Mouse (Mus musculus): ENCODE results near the gene Otulin. TPM values are rescaled to one million over a fixed set of nuclear protein-coding genes. Genes with fewer than 3 reads are reported as not detected.

Otulin gene
- polyA plus RNA-seq, 1 experiment from 2014 or later: 24.1 TPM

GRCm38 (mm10) chr15:27530023-27530422 lies 100.5 kb downstream of the Otulin start:
- Histone ChIP-seq H3K4me1 (replicated peaks) (peaks cover 9% of the 10 kb centered on the region), H3K36me3 (no peaks in the 10 kb centered on the region), H3K9me3 (no peaks in the 10 kb centered on the region), H3K27me3 (no peaks in the 10 kb centered on the region), H3K9ac (no peak overlapping the region), H3K27ac (no peak overlapping the region), H3K4me3 (no peak overlapping the region), H3K4me2 (no peak overlapping the region)
- WGBS: 50% methylated on average over 4 of the region's 4 CpGs
- ATAC-seq (ENCODE audit: low FRiP score): no peak

DNA sequence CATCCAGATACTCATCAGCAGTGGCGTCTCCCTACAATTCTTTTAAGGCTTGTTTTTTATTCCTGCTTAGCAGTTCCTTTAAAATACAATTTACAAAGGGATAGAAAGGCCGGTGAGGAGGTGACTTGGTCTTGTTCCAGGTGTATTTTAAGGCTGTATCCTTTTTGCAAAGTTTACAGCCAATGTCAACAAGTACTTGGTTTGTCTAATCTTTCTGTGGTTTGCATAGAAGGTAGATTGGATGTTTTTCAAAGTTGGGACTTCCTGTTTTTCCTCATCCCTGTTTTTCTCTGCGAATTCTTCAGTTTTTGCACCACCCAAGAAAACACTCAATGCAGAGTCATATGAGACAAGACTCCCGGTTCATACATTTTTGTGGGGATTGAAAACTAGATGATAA lies 101.6 kb downstream of the Otulin start:
- Histone ChIP-seq H3K27ac (no peak overlapping the region), H3K4me3 (no peak overlapping the region), H3K9me3 (no peaks in the 10 kb centered on the region), H3K36me3 (no peaks in the 10 kb centered on the region), H3K9ac (no peak overlapping the region), H3K4me2 (no peak overlapping the region), H3K27me3 (no peaks in the 10 kb centered on the region), H3K4me1 (replicated peaks) (peaks cover 20% of the 10 kb centered on the region)
- no peak for ATAC-seq (ENCODE audit: low FRiP score)
- 90% methylated on average over 4 of the region's 4 CpGs for WGBS

GRCm38 (mm10) chr15:27525233-27526005 lies 105.1 kb downstream of the Otulin start:
- no peak for ATAC-seq (ENCODE audit: low FRiP score)
- H3K36me3 ChIP-seq: no peaks in the 10 kb centered on the region
- peaks cover 20% of the 10 kb centered on the region for H3K4me1 ChIP-seq (replicated peaks)
- H3K9ac ChIP-seq: no peak overlapping the region
- no peak overlapping the region for H3K4me3 ChIP-seq
- no peak overlapping the region for H3K4me2 ChIP-seq
- no peaks in the 10 kb centered on the region for H3K27me3 ChIP-seq
- 78% methylated on average over 12 of the region's 12 CpGs for WGBS
- H3K27ac ChIP-seq: peak overlapping the region; percentile 60
- H3K9me3 ChIP-seq: no peaks in the 10 kb centered on the region

DNA sequence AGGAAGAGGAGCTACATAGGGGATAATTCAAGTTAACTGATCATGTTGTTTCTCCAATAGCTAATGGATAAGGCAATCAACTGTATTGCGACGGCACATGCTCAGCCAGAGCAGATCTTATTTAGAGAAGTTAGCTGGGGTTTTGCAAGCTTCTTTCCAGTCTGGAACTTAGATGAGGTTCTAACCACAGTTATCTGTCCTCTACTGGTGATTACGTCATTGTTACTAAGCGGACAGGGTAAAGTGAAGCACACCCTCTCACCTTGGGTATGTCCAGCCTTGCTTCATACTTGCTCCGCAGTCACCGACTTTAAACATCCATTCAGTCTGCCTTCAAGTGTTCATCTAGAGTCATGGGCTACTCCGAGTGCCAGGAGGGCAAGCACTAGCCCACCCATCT lies 110.6 kb downstream of the Otulin start:
- Histone ChIP-seq H3K27me3 (no peaks in the 10 kb centered on the region), H3K4me1 (replicated peaks) (peaks cover 27% of the 10 kb centered on the region), H3K9ac (no peak overlapping the region), H3K4me2 (no peak overlapping the region), H3K9me3 (no peaks in the 10 kb centered on the region), H3K27ac (no peak overlapping the region), H3K36me3 (no peaks in the 10 kb centered on the region; the same call in 1 of the 2 replicates), H3K4me3 (no peak overlapping the region)
- ATAC-seq (ENCODE audit: low FRiP score): no peak
- WGBS: 93% methylated on average over 7 of the region's 7 CpGs

DNA sequence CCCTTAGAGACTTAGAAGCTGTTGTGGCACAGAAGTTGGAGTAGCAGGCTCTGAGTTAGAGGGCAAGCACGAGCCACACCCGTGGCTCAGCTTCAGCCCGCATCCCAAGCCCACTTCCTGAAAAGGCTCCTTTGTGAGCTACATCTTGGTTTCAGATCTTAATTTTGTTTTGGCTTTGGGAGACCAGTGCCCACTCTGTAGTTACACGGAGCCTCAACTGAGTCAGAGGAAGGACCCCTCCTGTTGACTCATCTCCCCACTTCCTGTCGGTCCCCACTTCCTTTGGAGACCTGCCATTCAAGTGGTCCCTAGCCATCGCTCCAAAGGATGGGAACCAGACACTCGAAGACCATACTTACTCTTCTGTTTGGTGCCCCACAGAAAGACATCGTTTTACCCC lies 112.5 kb downstream of the Otulin start:
- Histone ChIP-seq H3K4me3 (no peak overlapping the region), H3K4me2 (no peak overlapping the region), H3K9me3 (no peaks in the 10 kb centered on the region), H3K36me3 (peaks cover 3% of the 10 kb centered on the region; the same call in 1 of the 2 replicates), H3K27ac (no peak overlapping the region), H3K9ac (no peak overlapping the region), H3K27me3 (no peaks in the 10 kb centered on the region), H3K4me1 (replicated peaks) (peaks cover 24% of the 10 kb centered on the region)
- 81% methylated on average over 8 of the region's 8 CpGs for WGBS
- ATAC-seq (ENCODE audit: low FRiP score): no peak

GRCm38 (mm10) chr15:27516927-27517326 lies 113.6 kb downstream of the Otulin start:
- WGBS: 15% methylated on average over 1 of the region's 1 CpGs
- ATAC-seq (ENCODE audit: low FRiP score): no peak
- no peak overlapping the region for H3K4me2 ChIP-seq
- H3K4me3 ChIP-seq: no peak overlapping the region
- 0 out of 2 replicates have a peak overlapping the region, but pooled peaks have one; percentile 35 for H3K27ac ChIP-seq
- H3K9me3 ChIP-seq: no peaks in the 10 kb centered on the region
- H3K27me3 ChIP-seq: no peaks in the 10 kb centered on the region
- no peak overlapping the region for H3K9ac ChIP-seq
- H3K4me1 ChIP-seq (replicated peaks): peaks cover 30% of the 10 kb centered on the region
- H3K36me3 ChIP-seq: peaks cover 3% of the 10 kb centered on the region; the same call in 1 of the 2 replicates

DNA sequence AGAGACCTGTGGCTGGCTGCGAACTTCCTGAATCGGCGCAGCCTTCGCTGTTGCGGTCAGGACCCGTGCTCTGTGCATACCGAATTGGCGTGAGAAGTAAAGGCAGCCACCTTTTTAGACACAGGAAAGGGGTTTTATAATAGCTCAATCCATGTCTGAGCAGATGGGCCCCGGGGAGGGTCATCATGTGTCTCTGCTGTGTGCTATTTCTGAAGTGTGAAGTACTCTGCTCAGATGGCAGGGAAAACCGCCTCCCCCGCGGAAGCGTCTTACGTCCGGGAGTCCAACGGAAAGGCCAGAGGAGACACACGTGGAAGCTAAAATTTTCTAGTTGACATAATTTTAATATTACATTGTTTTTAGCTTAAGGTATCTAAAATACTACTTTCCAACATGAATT lies 121.5 kb downstream of the Otulin start:
- peaks cover 33% of the 10 kb centered on the region for H3K4me1 ChIP-seq (replicated peaks)
- no peak overlapping the region for H3K4me2 ChIP-seq
- H3K27me3 ChIP-seq: no peaks in the 10 kb centered on the region
- ATAC-seq (ENCODE audit: low FRiP score): no peak
- no peak overlapping the region for H3K9ac ChIP-seq
- no peak overlapping the region for H3K4me3 ChIP-seq
- 94% methylated on average over 17 of the region's 17 CpGs for WGBS
- no peak overlapping the region for H3K27ac ChIP-seq
- H3K36me3 ChIP-seq: no peaks in the 10 kb centered on the region
- H3K9me3 ChIP-seq: no peaks in the 10 kb centered on the region

DNA sequence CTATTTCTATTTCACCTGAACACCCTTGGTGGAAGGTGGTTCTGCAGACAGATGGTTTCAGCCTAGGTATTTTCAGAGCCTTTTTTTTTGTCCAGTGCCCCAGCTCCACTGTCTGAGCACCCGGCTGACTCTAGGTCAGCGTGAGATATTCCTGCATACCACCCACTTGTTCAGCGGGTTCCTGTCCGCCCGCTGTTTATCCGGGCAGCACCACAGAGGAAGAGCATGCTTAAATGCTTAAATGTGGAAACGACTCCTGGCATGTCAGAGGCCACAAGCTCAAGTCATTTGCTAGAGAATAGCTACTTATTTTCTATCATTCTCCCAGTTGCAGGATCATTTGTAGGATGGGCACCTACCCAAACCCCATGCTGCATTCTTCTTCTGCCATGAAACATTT lies 122.3 kb downstream of the Otulin start:
- no peaks in the 10 kb centered on the region for H3K9me3 ChIP-seq
- H3K36me3 ChIP-seq: no peaks in the 10 kb centered on the region
- 88% methylated on average over 7 of the region's 7 CpGs for WGBS
- peaks cover 35% of the 10 kb centered on the region for H3K4me1 ChIP-seq (replicated peaks)
- H3K27ac ChIP-seq: no peak overlapping the region
- H3K4me2 ChIP-seq: no peak overlapping the region
- H3K9ac ChIP-seq: no peak overlapping the region
- H3K4me3 ChIP-seq: no peak overlapping the region
- H3K27me3 ChIP-seq: no peaks in the 10 kb centered on the region
- no peak for ATAC-seq (ENCODE audit: low FRiP score)

DNA sequence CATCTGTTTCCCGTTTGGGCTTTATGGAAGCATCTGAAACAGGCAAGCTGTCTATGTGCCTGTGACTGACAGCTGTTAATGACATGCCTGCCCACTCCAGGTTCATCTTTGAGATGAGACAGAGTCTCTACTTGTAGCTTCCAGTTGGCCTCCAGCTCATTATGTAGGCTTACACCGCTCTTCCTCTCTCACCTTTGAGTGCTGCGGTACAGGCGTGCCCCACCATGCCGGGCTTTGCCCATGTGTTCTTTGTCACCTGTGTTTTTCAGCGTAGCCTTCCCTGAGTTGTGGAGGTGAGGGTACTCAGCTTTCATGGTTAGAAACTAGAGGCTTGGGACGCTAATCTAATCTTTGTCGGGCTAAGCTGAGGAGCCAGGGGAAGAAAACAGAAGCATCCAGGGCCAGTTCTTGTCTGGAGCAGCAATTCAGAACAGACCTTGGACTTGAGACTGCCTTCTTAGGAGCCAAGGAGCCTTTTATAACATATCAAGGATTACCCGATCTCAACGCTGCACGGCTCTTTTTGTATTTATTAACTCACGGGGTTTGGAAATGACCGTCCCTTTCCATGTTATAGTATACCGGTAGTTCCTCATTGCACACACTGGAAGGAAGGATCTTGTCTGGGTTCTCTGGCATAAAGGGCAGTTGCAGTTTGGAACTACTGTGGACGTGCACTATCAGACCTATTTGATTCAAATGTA lies 123.4 kb downstream of the Otulin start:
- WGBS: 94% methylated on average over 15 of the region's 15 CpGs
- H3K4me1 ChIP-seq (replicated peaks): peaks cover 36% of the 10 kb centered on the region

GRCm38 (mm10) chr15:27506127-27506886 lies 124.2 kb downstream of the Otulin start:
- Histone ChIP-seq H3K9me3 (no peaks in the 10 kb centered on the region), H3K27me3 (no peaks in the 10 kb centered on the region), H3K9ac (no peak overlapping the region), H3K4me3 (no peak overlapping the region), H3K4me1 (replicated peaks) (peaks cover 31% of the 10 kb centered on the region), H3K4me2 (no peak overlapping the region), H3K27ac (no peak overlapping the region), H3K36me3 (no peaks in the 10 kb centered on the region)
- 60% methylated on average over 5 of the region's 5 CpGs for WGBS
- no peak for ATAC-seq (ENCODE audit: low FRiP score)

More for the DNA sequence above, 123.4 kb downstream of the Otulin start:
- Histone ChIP-seq H3K4me3 (no peak overlapping the region), H3K9me3 (no peaks in the 10 kb centered on the region), H3K36me3 (no peaks in the 10 kb centered on the region), H3K9ac (no peak overlapping the region), H3K27ac (no peak overlapping the region), H3K27me3 (no peaks in the 10 kb centered on the region), H3K4me2 (no peak overlapping the region)
- no peak for ATAC-seq (ENCODE audit: low FRiP score)

DNA sequence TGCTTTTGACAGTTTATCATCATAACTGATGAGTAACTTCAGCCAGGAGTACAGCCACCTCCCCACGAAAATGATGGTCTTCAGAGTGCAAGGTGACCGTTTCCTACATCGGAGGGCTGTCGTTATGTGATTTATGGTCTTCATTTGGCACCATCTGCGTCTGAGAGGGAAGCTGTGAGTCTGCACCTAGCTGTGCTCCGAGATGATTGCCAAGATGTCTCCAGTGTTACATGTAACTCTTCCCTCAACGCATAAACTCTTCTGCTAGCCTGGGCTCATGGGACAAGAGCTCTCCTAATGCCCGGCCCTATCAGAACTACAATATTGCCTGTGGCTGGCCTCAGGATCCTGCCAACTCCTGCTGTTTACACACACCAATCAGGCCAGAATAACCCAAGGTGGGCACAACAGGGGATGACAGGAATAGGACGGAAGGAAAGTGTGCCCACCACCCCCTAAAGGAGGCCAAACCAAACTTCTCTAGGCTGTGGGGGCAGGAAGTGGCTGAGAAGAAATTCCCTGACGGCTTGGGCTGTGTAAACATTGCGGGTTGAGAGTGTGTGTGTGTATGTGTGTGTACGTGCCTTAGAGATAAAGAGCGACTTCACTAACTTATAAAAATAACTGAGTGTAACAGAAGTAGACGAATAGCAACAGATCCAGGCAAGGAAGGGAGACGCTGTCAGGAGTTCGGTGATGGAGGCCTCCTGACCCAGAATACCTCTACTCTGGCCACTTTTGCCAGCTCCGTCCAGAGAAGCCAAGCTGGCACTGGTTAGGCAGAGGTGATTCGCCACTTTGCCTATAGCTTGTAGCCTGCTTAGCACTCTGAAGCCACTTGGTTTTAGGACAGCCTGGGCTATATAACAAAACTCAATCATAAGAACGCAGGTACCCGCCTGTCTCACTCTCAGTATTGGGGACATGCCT lies 126.4 kb downstream of the Otulin start:
- Histone ChIP-seq H3K27me3 (no peaks in the 10 kb centered on the region), H3K27ac (no peak overlapping the region), H3K4me2 (no peak overlapping the region), H3K36me3 (no peaks in the 10 kb centered on the region), H3K4me3 (no peak overlapping the region), H3K4me1 (replicated peaks) (peaks cover 31% of the 10 kb centered on the region), H3K9me3 (no peaks in the 10 kb centered on the region), H3K9ac (no peak overlapping the region)
- 67% methylated on average over 20 of the region's 20 CpGs for WGBS
- no peak for ATAC-seq (ENCODE audit: low FRiP score)

Data from hindbrain, embryonic 13.5 days (tissue).